16 mouse cellular contexts compared by ENCODE assay signal in genomic region chr6:65662050-65662449, GRCm38 (mm10). TPM values are rescaled to one million over a fixed set of nuclear protein-coding genes. Genes with fewer than 3 reads are reported as not detected.
DNase-seq lines count a peak whose midpoint lies in the region; ATAC-seq lines count a peak whose summit lies in the region.
"Had no signal": no experiment of that assay in that cellular context is flagged by ENCODE, and none has a peak within 500 bp of the region (broad histone marks: within the 10 kb centered on the region; RNA-seq: fewer than 3 reads in every experiment).

No protein-coding gene starts in this region.

- peak overlapping the region; percentile 88 for H3K4me3 ChIP-seq in megakaryocyte, embryonic 14.5 days (replicated peaks)
- H3K4me3 ChIP-seq: embryonic facial prominence, embryonic 15.5 days; forebrain, embryonic 13.5 days; heart, embryonic 12.5 days; midbrain, embryonic 15.5 days had no signal

- DNase-seq in CD4-positive, CD25-positive, alpha-beta regulatory T cell, adult 2 months (ENCODE audit: low read depth, low spot score), result peak; percentile 69
- peak; percentile 64 for DNase-seq in T-cell, adult 2 months (ENCODE audit: low spot score)
- DNase-seq in thymus, postnatal 14 days, result peak; percentile 44
- DNase-seq in embryo, embryonic 10.5 days (ENCODE audit: low spot score), result no peak
- no peak for DNase-seq in gastrocnemius, postnatal 10 days
- DNase-seq: adrenal gland, postnatal 14 days; cerebellum, adult 18-20 months; gastrocnemius, postnatal 36 days; liver; lung, adult 2 months had no signal

- no peak for ATAC-seq in cerebellum, adult (ENCODE audit: insufficient number of reproducible peaks, low FRiP score, low TSS enrichment)
- ATAC-seq: forebrain, embryonic 13.5 days; midbrain, embryonic 15.5 days had no signal

- no peaks in the 10 kb centered on the region for H3K9me3 ChIP-seq in megakaryocyte, embryonic 14.5 days
- H3K9me3 ChIP-seq: embryonic facial prominence, embryonic 15.5 days; forebrain, embryonic 13.5 days; heart, embryonic 12.5 days; midbrain, embryonic 15.5 days had no signal

- H3K36me3 ChIP-seq in megakaryocyte, embryonic 14.5 days (replicated peaks; ENCODE audit: low read length), result no peaks in the 10 kb centered on the region
- H3K36me3 ChIP-seq: embryonic facial prominence, embryonic 15.5 days; heart, embryonic 12.5 days; midbrain, embryonic 15.5 days had no signal

- no peaks in the 10 kb centered on the region for H3K27me3 ChIP-seq in megakaryocyte, embryonic 14.5 days (replicated peaks)
- H3K27me3 ChIP-seq: embryonic facial prominence, embryonic 15.5 days; forebrain, embryonic 13.5 days; heart, embryonic 12.5 days; midbrain, embryonic 15.5 days had no signal

- peaks cover 39% of the 10 kb centered on the region for H3K4me1 ChIP-seq in megakaryocyte, embryonic 14.5 days
- H3K4me1 ChIP-seq: embryonic facial prominence, embryonic 15.5 days; forebrain, embryonic 13.5 days; midbrain, embryonic 15.5 days had no signal

RNA-seq across cellular contexts. Expression of gene Ndnf, which starts 9.3 kb away (rescaled TPM):
- polyA plus RNA-seq in megakaryocyte, embryonic 14.5 days (2012; ENCODE audit: insufficient read depth, low replicate concordance), result 0.16 and 0.22 TPM in 2 replicates
- total RNA-seq in gastrocnemius, postnatal 10 days (2021), result 1 to 10 TPM; 1.2 to 1.6 TPM

Comparison
In these comparisons a context has a peak if more than half of its experiments do, and no peak if none do; other contexts are left out.
1. DNase-seq: peak in CD4-positive, CD25-positive, alpha-beta regulatory T cell, adult 2 months (single experiment), T-cell, adult 2 months (single experiment) and thymus, postnatal 14 days (single experiment); none in embryo, embryonic 10.5 days (single experiment) and gastrocnemius, postnatal 10 days (single experiment).